Comparison of ENCODE assay signal across 10 mouse cellular contexts in genomic region chr16:43540108-43540507, GRCm38 (mm10).
DNase-seq lines count a peak whose midpoint lies in the region; ATAC-seq and TF ChIP-seq lines count a peak whose summit lies in the region.
"Had no signal": no experiment of that assay in that cellular context is flagged by ENCODE, and none has a peak within 500 bp of the region (broad histone marks: within the 10 kb centered on the region; RNA-seq: fewer than 3 reads in every experiment).

No protein-coding gene starts in this region.

- H3K4me1 ChIP-seq in limb, embryonic 14.5 days (ENCODE audit: control insufficient read depth, insufficient read depth, low read length): no peaks in the 10 kb centered on the region
- H3K4me1 ChIP-seq: neural tube, embryonic 12.5 days had no signal

- 21% methylated on average over 3 of the region's 3 CpGs for WGBS in limb, embryonic 14.5 days

- TF ChIP-seq CTCF in brain, embryonic 14.5 days (IDR thresholded peaks at IDR 0.05; ENCODE audit: borderline replicate concordance, extremely low read depth, insufficient read depth, insufficient read length): peak; percentile 75; the same call in 1 of the 2 replicates

- no peaks in the 10 kb centered on the region for H3K27me3 ChIP-seq in limb, embryonic 14.5 days (ENCODE audit: control insufficient read depth, insufficient read depth, low read length)
- H3K27me3 ChIP-seq: neural tube, embryonic 12.5 days had no signal

- no peak overlapping the region for H3K4me3 ChIP-seq in limb, embryonic 14.5 days (replicated peaks; ENCODE audit: low read length)
- H3K4me3 ChIP-seq: erythroblast, embryonic 14.5 days; neural tube, embryonic 12.5 days had no signal

- DNase-seq in kidney, adult 9 months: peak; percentile 42
- DNase-seq in kidney, adult 18-20 months: no peak
- peak; percentile 5 to 9 for DNase-seq in CD8-positive naive resting alpha-beta T cell, adult 2 months (ENCODE audit: low read depth in 2 of 2, low spot score in 2 of 2)
- DNase-seq in brain, embryonic 14.5 days (ENCODE audit: low read depth): peak; percentile 87
- DNase-seq in limb, embryonic 14.5 days (ENCODE audit: low spot score): peak; percentile 70
- no peak for DNase-seq in ovary, postnatal 14 days (ENCODE audit: low spot score)
- DNase-seq in layer of hippocampus, adult 8-10 months (ENCODE audit: low spot score in 2 of 2): no peak
- no peak for DNase-seq in right cerebral cortex, postnatal 25 days

- H3K9ac ChIP-seq in limb, embryonic 14.5 days (ENCODE audit: low read depth, low read length, severe bottlenecking): no peak overlapping the region
- H3K9ac ChIP-seq: neural tube, embryonic 12.5 days had no signal

- no peaks in the 10 kb centered on the region for H3K9me3 ChIP-seq in limb, embryonic 14.5 days (ENCODE audit: control insufficient read depth, low read length)
- H3K9me3 ChIP-seq: neural tube, embryonic 12.5 days had no signal

- ATAC-seq in limb, embryonic 14.5 days (ENCODE audit: low FRiP score, low read depth): no peak

- H3K36me3 ChIP-seq in limb, embryonic 14.5 days (ENCODE audit: control insufficient read depth, insufficient read depth, low read length): no peaks in the 10 kb centered on the region
- H3K36me3 ChIP-seq: neural tube, embryonic 12.5 days had no signal

- H3K4me2 ChIP-seq in limb, embryonic 14.5 days (replicated peaks; ENCODE audit: low read depth, low read length, severe bottlenecking): no peak overlapping the region
- H3K4me2 ChIP-seq: neural tube, embryonic 12.5 days had no signal

- no peak for TF ChIP-seq POLR2A in brain, embryonic 14.5 days (IDR thresholded peaks at IDR 0.05; ENCODE audit: borderline replicate concordance, extremely low read depth, insufficient read depth, insufficient read length, poor library complexity, severe bottlenecking)
- no peak for TF ChIP-seq POLR2A in limb, embryonic 14.5 days (IDR thresholded peaks at IDR 0.05; ENCODE audit: borderline replicate concordance, extremely low read depth, insufficient read depth, insufficient read length)

- H3K27ac ChIP-seq in limb, embryonic 14.5 days (replicated peaks; ENCODE audit: low read depth, low read length): no peak overlapping the region
- H3K27ac ChIP-seq: neural tube, embryonic 12.5 days had no signal

Comparison
In these comparisons a context has a peak if more than half of its experiments do, and no peak if none do; other contexts are left out.
1. DNase-seq: peak in kidney, adult 9 months (single experiment), CD8-positive naive resting alpha-beta T cell, adult 2 months (2 of 2), brain, embryonic 14.5 days (single experiment) and limb, embryonic 14.5 days (single experiment); none in kidney, adult 18-20 months (single experiment), ovary, postnatal 14 days (single experiment), layer of hippocampus, adult 8-10 months (0 of 2) and right cerebral cortex, postnatal 25 days (single experiment).